ENCODE assay signal across 8 mouse cellular contexts in genomic region chr10:17947960-17948730, GRCm38 (mm10). TPM values are rescaled to one million over a fixed set of nuclear protein-coding genes. Genes with fewer than 3 reads are reported as not detected.
DNase-seq lines count a peak whose midpoint lies in the region; ATAC-seq and TF ChIP-seq lines count a peak whose summit lies in the region.

TSS of gene Heca (minus strand) at chr10:17948067.

- ATAC-seq in forebrain, postnatal 0 days, result peak; percentile 98
- ATAC-seq in lung, embryonic 15.5 days (ENCODE audit: borderline replicate concordance, extremely low read depth, low FRiP score, low TSS enrichment), result peak; percentile 98

- no peaks in the 10 kb centered on the region for H3K36me3 ChIP-seq in ES-E14 (ENCODE audit: control insufficient read depth, insufficient read depth, low read length, poor library complexity, severe bottlenecking)
- H3K36me3 ChIP-seq in forebrain, postnatal 0 days (ENCODE audit: insufficient read depth), result no peaks in the 10 kb centered on the region
- H3K36me3 ChIP-seq in lung, embryonic 15.5 days, result no peaks in the 10 kb centered on the region

- in situ Hi-C loops in ES-E14 (cut with MboI; ENCODE audit: low sequenced_read_pairs in 2 of 2, unreplicated experiment in 2 of 2), result no loop called here

- peak; percentile 87 for DNase-seq in ES-E14 (ENCODE audit: low read depth, low spot score)
- peak; percentile 88 to 92 for DNase-seq in cerebellum, adult 18-20 months
- peak; percentile 97 for DNase-seq in forebrain, postnatal 0 days
- DNase-seq in heart, postnatal 4 days, result peak; percentile 94
- peak; percentile 74 to 84 for DNase-seq in layer of hippocampus, adult 8-10 months (ENCODE audit: low spot score in 2 of 2)
- DNase-seq in ovary, adult 18-20 months (ENCODE audit: low spot score), result peak; percentile 73
- DNase-seq in thymus, postnatal 0 days (ENCODE audit: low spot score), result peak; percentile 92

- H3K9me3 ChIP-seq in ES-E14 (ENCODE audit: control insufficient read depth, insufficient read depth, low read depth, low read length), result no peaks in the 10 kb centered on the region
- no peaks in the 10 kb centered on the region for H3K9me3 ChIP-seq in forebrain, postnatal 0 days (ENCODE audit: low read length)
- H3K9me3 ChIP-seq in lung, embryonic 15.5 days, result no peaks in the 10 kb centered on the region

- 9% methylated on average over 41 of the region's 50 CpGs for WGBS in forebrain, postnatal 0 days
- WGBS in lung, embryonic 15.5 days, result 4% methylated on average over 47 of the region's 50 CpGs

- H3K4me1 ChIP-seq in ES-E14 (ENCODE audit: control insufficient read depth in 2 of 2, insufficient read depth in 2 of 2, low read length in 2 of 2, poor library complexity in 1 of 2), result peaks cover 0 to 3% of the 10 kb centered on the region in 2 experiments; a peak in 2 of 4 replicates
- H3K4me1 ChIP-seq in forebrain, postnatal 0 days (ENCODE audit: insufficient read depth), result peaks cover 8% of the 10 kb centered on the region; the same call in 1 of the 2 replicates
- H3K4me1 ChIP-seq in lung, embryonic 15.5 days, result peaks cover 15% of the 10 kb centered on the region

- H3K4me2 ChIP-seq in forebrain, postnatal 0 days (ENCODE audit: low read depth), result peak within 1 kb of the TSS; percentile 55
- H3K4me2 ChIP-seq in lung, embryonic 15.5 days, result peak within 1 kb of the TSS; percentile 75

- peak within 1 kb of the TSS; percentile 94 for H3K9ac ChIP-seq in ES-E14 (ENCODE audit: insufficient read depth, low read depth, low read length, poor library complexity, severe bottlenecking)
- peak within 1 kb of the TSS; percentile 88 for H3K9ac ChIP-seq in forebrain, postnatal 0 days
- H3K9ac ChIP-seq in lung, embryonic 15.5 days, result peak within 1 kb of the TSS; percentile 78

- no peaks in the 10 kb centered on the region for H3K27me3 ChIP-seq in forebrain, postnatal 0 days (ENCODE audit: insufficient read depth, low read length)
- no peaks in the 10 kb centered on the region for H3K27me3 ChIP-seq in lung, embryonic 15.5 days

- H3K4me3 ChIP-seq in ES-E14 (ENCODE audit: insufficient read depth in 1 of 2, low read depth in 1 of 2, low read length in 2 of 2, poor library complexity in 1 of 2, severe bottlenecking in 1 of 2), result peak within 1 kb of the TSS; percentile 90 to 100
- H3K4me3 ChIP-seq in forebrain, postnatal 0 days (ENCODE audit: low read depth, low read length), result peak within 1 kb of the TSS; percentile 92
- peak within 1 kb of the TSS; percentile 94 for H3K4me3 ChIP-seq in lung, embryonic 15.5 days

- TF ChIP-seq CTCF in forebrain, postnatal 0 days (IDR thresholded peaks at IDR 0.05; ENCODE audit: low read depth), result no peak

- H3K27ac ChIP-seq in ES-E14 (ENCODE audit: insufficient read depth, low read depth, low read length, poor library complexity, severe bottlenecking), result no peak within 1 kb of the TSS
- peak within 1 kb of the TSS; percentile 92 for H3K27ac ChIP-seq in forebrain, postnatal 0 days (ENCODE audit: low read depth, low read length)
- peak within 1 kb of the TSS; percentile 91 for H3K27ac ChIP-seq in lung, embryonic 15.5 days

TF ChIP-seq in ES-E14, 5 proteins besides CTCF, POLR2A, EP300 and RAD21:
- TF ChIP-seq ZNF384 (IDR thresholded peaks at IDR 0.05; ENCODE audit: low read depth, low read length) (no peak), CHD2 (IDR thresholded peaks at IDR 0.05; ENCODE audit: low read depth, low read length) (no peak), MAFK (IDR thresholded peaks at IDR 0.05; ENCODE audit: insufficient read depth, low read depth, low read length) (no peak), ZC3H11A (IDR thresholded peaks at IDR 0.05; ENCODE audit: borderline replicate concordance, low read depth, low read length) (no peak), HCFC1 (IDR thresholded peaks at IDR 0.05; ENCODE audit: borderline replicate concordance, insufficient read depth, low read length) (no peak)

RNA-seq across cellular contexts. Expression of gene Heca, which starts in this region (rescaled TPM):
- total RNA-seq in ES-E14 (2012; rRNA removed), result 11.5 and 20.1 TPM in 2 replicates
- total RNA-seq in forebrain, postnatal 0 days (2014; rRNA removed), result 41.2 and 43.5 TPM in 2 replicates
- 4.2 and 4.7 TPM in 2 replicates for polyA plus RNA-seq in forebrain, postnatal 0 days (2015; fragmentation: Nextera tagmentation; extraction: Ambion mirVana)
- total RNA-seq in heart, postnatal 4 days (2021), result 10 to 100 TPM; 45.1 to 46.8 TPM
- total RNA-seq in layer of hippocampus, adult 8-10 months (2022), result 10 to 100 TPM; 29.8 to 32.3 (median 30.1) TPM
- polyA plus RNA-seq in lung, embryonic 15.5 days (2015; fragmentation: Nextera tagmentation; extraction: Ambion mirVana), result 2.9 and 4.7 TPM in 2 replicates
- 5.5 and 6.7 TPM in 2 replicates for polyA plus RNA-seq in thymus, postnatal 0 days (2015; fragmentation: Nextera tagmentation; extraction: Ambion mirVana)
